Mouse (Mus musculus) megakaryocyte, embryonic 14.5 days (primary cell): Measurements from ENCODE around the gene Hjurp.

Experiments used
- FLI1 ChIP-seq: IDR thresholded peaks from 2 replicates; pipeline ENCODE4 v1.6.1; 2012; ENCODE audit warnings: low read length, inconsistent platforms, mixed read lengths
- GATA1 ChIP-seq: IDR thresholded peaks from 3 replicates; pipeline ENCODE4 v1.6.1; 2012; ENCODE audit warnings: mixed read lengths, low read length, inconsistent platforms, borderline replicate concordance

GRCm38 (mm10) chr1:88243861-88244260 lies 33.6 kb downstream of the Hjurp start:
- TF ChIP-seq GATA1 (no peak), FLI1 (no peak)
